Comparison of ENCODE assay signal across 11 mouse cellular contexts in genomic region chr2:32187019-32187551, GRCm38 (mm10). TPM values are rescaled to one million over a fixed set of nuclear protein-coding genes. Genes with fewer than 3 reads are reported as not detected.
DNase-seq lines count a peak whose midpoint lies in the region; TF ChIP-seq lines count a peak whose summit lies in the region.
"Had no signal": no experiment of that assay in that cellular context is flagged by ENCODE, and none has a peak within 500 bp of the region (broad histone marks: within the 10 kb centered on the region; RNA-seq: fewer than 3 reads in every experiment).

No protein-coding gene starts in this region.

- intact Hi-C loops in left cerebral cortex, postnatal 4 days (cut with DNase I): no loop called here

- DNase-seq in frontal cortex, adult 2 months (ENCODE audit: extremely low spot score in 1 of 2, low spot score in 1 of 2): peak; percentile 75 to 92
- DNase-seq in frontal cortex, postnatal 10 days (ENCODE audit: low spot score in 2 of 2): no peak
- DNase-seq in cerebellum, adult 18-20 months: peak; percentile 70 to 75
- peak; percentile 72 to 78 for DNase-seq in layer of hippocampus, adult 2 months (ENCODE audit: low spot score in 2 of 2)
- DNase-seq in left cerebral cortex, postnatal 4 days: peak; percentile 42
- DNase-seq in natural killer cell, adult 2 months (ENCODE audit: low spot score in 2 of 2): no peak
- no peak for DNase-seq in heart, adult 8-10 months (ENCODE audit: low spot score)
- no peak for DNase-seq in gastrocnemius, adult 8-10 months (ENCODE audit: low spot score in 2 of 2)
- DNase-seq: adrenal gland, adult 2 months; kidney, adult 2 months; lung, adult 2 months had no signal

- no peak overlapping the region for H3K4me3 ChIP-seq in layer of hippocampus, adult 2 months

- TF ChIP-seq CTCF in layer of hippocampus, adult 2 months (conservative IDR thresholded peaks at IDR 0.05): no peak

- peak overlapping the region; percentile 86 for H3K27ac ChIP-seq in layer of hippocampus, adult 2 months

RNA-seq across cellular contexts. Expression of gene Prrc2b, which starts 36.2 kb away (rescaled TPM):
- 106 and 118 TPM in 2 replicates for polyA plus RNA-seq in frontal cortex, adult 2 months (2012; rRNA removed)
- 100 to 1,000 TPM; 288 to 305 TPM for total RNA-seq in layer of hippocampus, adult 2 months (2021)
- 100 to 1,000 TPM; 327 to 335 TPM for total RNA-seq in left cerebral cortex, postnatal 4 days (2021)
- 10 to 100 TPM; 83.5 to 94.1 (median 89.2) TPM for total RNA-seq in heart, adult 8-10 months (2022)
- total RNA-seq in gastrocnemius, adult 8-10 months (2022): 10 to 100 TPM; 81.0 to 90.8 (median 85.9) TPM

RNA-seq across cellular contexts. Expression of gene Pomt1, which starts 49.3 kb away (rescaled TPM):
- 20.4 and 21.6 TPM in 2 replicates for polyA plus RNA-seq in frontal cortex, adult 2 months (2012; rRNA removed)
- 10 to 100 TPM; 23.4 to 24.1 TPM for total RNA-seq in layer of hippocampus, adult 2 months (2021)
- total RNA-seq in left cerebral cortex, postnatal 4 days (2021): 10 to 100 TPM; 36.5 to 37.1 TPM
- total RNA-seq in heart, adult 8-10 months (2022): 10 to 100 TPM; 12.5 to 15.0 (median 14.0) TPM
- total RNA-seq in gastrocnemius, adult 8-10 months (2022): 10 to 100 TPM in 3 of 4 experiments, 1 to 10 TPM in 1; 10.0 to 12.5 (median 11.9) TPM

Comparison
In these comparisons a context has a peak if more than half of its experiments do, and no peak if none do; other contexts are left out.
1. DNase-seq: peak in frontal cortex, adult 2 months (2 of 2), cerebellum, adult 18-20 months (2 of 2), layer of hippocampus, adult 2 months (2 of 2) and left cerebral cortex, postnatal 4 days (single experiment); none in frontal cortex, postnatal 10 days (0 of 2), natural killer cell, adult 2 months (0 of 2), heart, adult 8-10 months (single experiment) and gastrocnemius, adult 8-10 months (0 of 2).